Mouse (Mus musculus): ENCODE measurements around the gene Alg12. TPM values are rescaled to one million over a fixed set of nuclear protein-coding genes. Genes with fewer than 3 reads are reported as not detected.

Alg12 gene
- total RNA-seq, 1 experiment from 2014 or later: 4.6 TPM

- ATAC-seq (replicated peaks in 1 of 2; ENCODE audit: insufficient read depth in 1 of 2, low FRiP score in 2 of 2, low TSS enrichment in 1 of 2, low read depth in 1 of 2, poor library complexity in 2 of 2, severe bottlenecking in 2 of 2): no peak
These were observed 21.0 kb upstream of the Alg12 start for GRCm38 (mm10) chr15:88840126-88840525.

GRCm38 (mm10) chr15:88839271-88839670 lies 20.2 kb upstream of the Alg12 start:
- no peak for ATAC-seq (replicated peaks in 1 of 2; ENCODE audit: insufficient read depth in 1 of 2, low FRiP score in 2 of 2, low TSS enrichment in 1 of 2, low read depth in 1 of 2, poor library complexity in 2 of 2, severe bottlenecking in 2 of 2)

GRCm38 (mm10) chr15:88837977-88838376 lies 18.9 kb upstream of the Alg12 start:
- ATAC-seq (replicated peaks in 1 of 2; ENCODE audit: insufficient read depth in 1 of 2, low FRiP score in 2 of 2, low TSS enrichment in 1 of 2, low read depth in 1 of 2, poor library complexity in 2 of 2, severe bottlenecking in 2 of 2): no peak

GRCm38 (mm10) chr15:88837199-88837932 lies 18.2 kb upstream of the Alg12 start:
- peak; percentile 68 to 77 for ATAC-seq (replicated peaks in 1 of 2; ENCODE audit: insufficient read depth in 1 of 2, low FRiP score in 2 of 2, low TSS enrichment in 1 of 2, low read depth in 1 of 2, poor library complexity in 2 of 2, severe bottlenecking in 2 of 2)

GRCm38 (mm10) chr15:88836571-88836970 lies 17.5 kb upstream of the Alg12 start:
- ATAC-seq (replicated peaks in 1 of 2; ENCODE audit: insufficient read depth in 1 of 2, low FRiP score in 2 of 2, low TSS enrichment in 1 of 2, low read depth in 1 of 2, poor library complexity in 2 of 2, severe bottlenecking in 2 of 2): no peak

GRCm38 (mm10) chr15:88836031-88836430 lies 16.9 kb upstream of the Alg12 start:
- ATAC-seq (replicated peaks in 1 of 2; ENCODE audit: insufficient read depth in 1 of 2, low FRiP score in 2 of 2, low TSS enrichment in 1 of 2, low read depth in 1 of 2, poor library complexity in 2 of 2, severe bottlenecking in 2 of 2): no peak

GRCm38 (mm10) chr15:88832536-88832935 lies 13.4 kb upstream of the Alg12 start:
- ATAC-seq (replicated peaks in 1 of 2; ENCODE audit: insufficient read depth in 1 of 2, low FRiP score in 2 of 2, low TSS enrichment in 1 of 2, low read depth in 1 of 2, poor library complexity in 2 of 2, severe bottlenecking in 2 of 2): no peak

GRCm38 (mm10) chr15:88831482-88831881 lies 12.4 kb upstream of the Alg12 start:
- ATAC-seq (replicated peaks in 1 of 2; ENCODE audit: insufficient read depth in 1 of 2, low FRiP score in 2 of 2, low TSS enrichment in 1 of 2, low read depth in 1 of 2, poor library complexity in 2 of 2, severe bottlenecking in 2 of 2): no peak

- ATAC-seq (replicated peaks in 1 of 2; ENCODE audit: insufficient read depth in 1 of 2, low FRiP score in 2 of 2, low TSS enrichment in 1 of 2, low read depth in 1 of 2, poor library complexity in 2 of 2, severe bottlenecking in 2 of 2): no peak
These were observed 11.6 kb upstream of the Alg12 start for GRCm38 (mm10) chr15:88830696-88831095.

GRCm38 (mm10) chr15:88829791-88830440 lies 10.8 kb upstream of the Alg12 start:
- ATAC-seq (replicated peaks in 1 of 2; ENCODE audit: insufficient read depth in 1 of 2, low FRiP score in 2 of 2, low TSS enrichment in 1 of 2, low read depth in 1 of 2, poor library complexity in 2 of 2, severe bottlenecking in 2 of 2): no peak

GRCm38 (mm10) chr15:88828800-88829705 lies 9.9 kb upstream of the Alg12 start:
- ATAC-seq (replicated peaks in 1 of 2; ENCODE audit: insufficient read depth in 1 of 2, low FRiP score in 2 of 2, low TSS enrichment in 1 of 2, low read depth in 1 of 2, poor library complexity in 2 of 2, severe bottlenecking in 2 of 2): peak; percentile 85 to 88

- peak; percentile 74 to 85 for ATAC-seq (replicated peaks in 1 of 2; ENCODE audit: insufficient read depth in 1 of 2, low FRiP score in 2 of 2, low TSS enrichment in 1 of 2, low read depth in 1 of 2, poor library complexity in 2 of 2, severe bottlenecking in 2 of 2)
These were observed 9.1 kb upstream of the Alg12 start for GRCm38 (mm10) chr15:88827991-88828799.

- no peak for ATAC-seq (replicated peaks in 1 of 2; ENCODE audit: insufficient read depth in 1 of 2, low FRiP score in 2 of 2, low TSS enrichment in 1 of 2, low read depth in 1 of 2, poor library complexity in 2 of 2, severe bottlenecking in 2 of 2)
These were observed 8.3 kb upstream of the Alg12 start for GRCm38 (mm10) chr15:88827466-88827865.

- no peak for ATAC-seq (replicated peaks in 1 of 2; ENCODE audit: insufficient read depth in 1 of 2, low FRiP score in 2 of 2, low TSS enrichment in 1 of 2, low read depth in 1 of 2, poor library complexity in 2 of 2, severe bottlenecking in 2 of 2)
These were observed 4.3 kb upstream of the Alg12 start for GRCm38 (mm10) chr15:88823376-88823775.

GRCm38 (mm10) chr15:88822513-88822912 lies 3.4 kb upstream of the Alg12 start:
- no peak for ATAC-seq (replicated peaks in 1 of 2; ENCODE audit: insufficient read depth in 1 of 2, low FRiP score in 2 of 2, low TSS enrichment in 1 of 2, low read depth in 1 of 2, poor library complexity in 2 of 2, severe bottlenecking in 2 of 2)

GRCm38 (mm10) chr15:88821403-88821802 lies 2.3 kb upstream of the Alg12 start:
- ATAC-seq (replicated peaks in 1 of 2; ENCODE audit: insufficient read depth in 1 of 2, low FRiP score in 2 of 2, low TSS enrichment in 1 of 2, low read depth in 1 of 2, poor library complexity in 2 of 2, severe bottlenecking in 2 of 2): no peak

GRCm38 (mm10) chr15:88819906-88820303 lies 787 bp upstream of the Alg12 start:
- ATAC-seq (replicated peaks in 1 of 2; ENCODE audit: insufficient read depth in 1 of 2, low FRiP score in 2 of 2, low TSS enrichment in 1 of 2, low read depth in 1 of 2, poor library complexity in 2 of 2, severe bottlenecking in 2 of 2): no peak

Measured in hematopoietic stem cell, adult 5-6 weeks (primary cell).